Mouse (Mus musculus): ENCODE data around the gene Lrrc4.

Lrrc4 gene

GRCm38 (mm10) chr6:28681521-28682457, 149.8 kb downstream of the Lrrc4 start:
- no peak for DNase-seq (ENCODE audit: low read depth in 1 of 2, low spot score in 2 of 2)

GRCm38 (mm10) chr6:28680537-28680936, 151.0 kb downstream of the Lrrc4 start:
- DNase-seq (ENCODE audit: low read depth in 1 of 2, low spot score in 2 of 2) = no peak

- DNase-seq (ENCODE audit: low read depth in 1 of 2, low spot score in 2 of 2) = no peak
These were observed 152.7 kb downstream of the Lrrc4 start for GRCm38 (mm10) chr6:28678896-28679295.

GRCm38 (mm10) chr6:28674686-28675085, 156.9 kb downstream of the Lrrc4 start:
- DNase-seq (ENCODE audit: low read depth in 1 of 2, low spot score in 2 of 2) = no peak

GRCm38 (mm10) chr6:28672388-28672787, 159.2 kb downstream of the Lrrc4 start:
- DNase-seq (ENCODE audit: low read depth in 1 of 2, low spot score in 2 of 2) = no peak

GRCm38 (mm10) chr6:28669251-28669650, 162.3 kb downstream of the Lrrc4 start:
- no peak for DNase-seq (ENCODE audit: low read depth in 1 of 2, low spot score in 2 of 2)

- DNase-seq (ENCODE audit: low read depth in 1 of 2, low spot score in 2 of 2) = no peak
These were observed 164.0 kb downstream of the Lrrc4 start for GRCm38 (mm10) chr6:28667586-28667985.

GRCm38 (mm10) chr6:28664716-28665115, 166.8 kb downstream of the Lrrc4 start:
- no peak for DNase-seq (ENCODE audit: low read depth in 1 of 2, low spot score in 2 of 2)

- DNase-seq (ENCODE audit: low read depth in 1 of 2, low spot score in 2 of 2) = no peak
These were observed 167.9 kb downstream of the Lrrc4 start for GRCm38 (mm10) chr6:28663670-28664069.

GRCm38 (mm10) chr6:28663004-28663403, 168.5 kb downstream of the Lrrc4 start:
- DNase-seq (ENCODE audit: low read depth in 1 of 2, low spot score in 2 of 2) = no peak

GRCm38 (mm10) chr6:28656511-28656910, 175.0 kb downstream of the Lrrc4 start:
- no peak for DNase-seq (ENCODE audit: low read depth in 1 of 2, low spot score in 2 of 2)

- no peak for DNase-seq (ENCODE audit: low read depth in 1 of 2, low spot score in 2 of 2)
These were observed 186.3 kb downstream of the Lrrc4 start for GRCm38 (mm10) chr6:28645231-28645630.

GRCm38 (mm10) chr6:28642909-28643308, 188.6 kb downstream of the Lrrc4 start:
- no peak for DNase-seq (ENCODE audit: low read depth in 1 of 2, low spot score in 2 of 2)

- no peak for DNase-seq (ENCODE audit: low read depth in 1 of 2, low spot score in 2 of 2)
These were observed 191.5 kb downstream of the Lrrc4 start for GRCm38 (mm10) chr6:28640088-28640487.

- no peak for DNase-seq (ENCODE audit: low read depth in 1 of 2, low spot score in 2 of 2)
These were observed 195.8 kb downstream of the Lrrc4 start for GRCm38 (mm10) chr6:28635531-28636348.

GRCm38 (mm10) chr6:28635092-28635491, 196.5 kb downstream of the Lrrc4 start:
- no peak for DNase-seq (ENCODE audit: low read depth in 1 of 2, low spot score in 2 of 2)

GRCm38 (mm10) chr6:28633656-28634055, 197.9 kb downstream of the Lrrc4 start:
- DNase-seq (ENCODE audit: low read depth in 1 of 2, low spot score in 2 of 2) = no peak

GRCm38 (mm10) chr6:28633120-28633519, 198.4 kb downstream of the Lrrc4 start:
- no peak for DNase-seq (ENCODE audit: low read depth in 1 of 2, low spot score in 2 of 2)

- no peak for DNase-seq (ENCODE audit: low read depth in 1 of 2, low spot score in 2 of 2)
These were observed 200.6 kb downstream of the Lrrc4 start for GRCm38 (mm10) chr6:28630926-28631325.

GRCm38 (mm10) chr6:28629866-28630265, 201.7 kb downstream of the Lrrc4 start:
- no peak for DNase-seq (ENCODE audit: low read depth in 1 of 2, low spot score in 2 of 2)

GRCm38 (mm10) chr6:28628408-28628807, 203.1 kb downstream of the Lrrc4 start:
- DNase-seq (ENCODE audit: low read depth in 1 of 2, low spot score in 2 of 2) = no peak

- DNase-seq (ENCODE audit: low read depth in 1 of 2, low spot score in 2 of 2) = no peak
These were observed 208.6 kb downstream of the Lrrc4 start for GRCm38 (mm10) chr6:28622963-28623362.

All from monocyte, adult 2 months (primary cell).